Mouse (Mus musculus) heart, adult 2 months (tissue): ENCODE results near the gene Hist1h3d.

ENCODE experiments used
- CTCF ChIP-seq: fragments of 200-600 bp; IDR thresholded peaks from 2 replicates; pipeline ENCODE4 v1.8.1; 2022; ENCODE audit warnings: antibody characterized with exemption, mild to moderate bottlenecking, moderate library complexity
- EP300 ChIP-seq: fragments of 200-500 bp; IDR thresholded peaks from 2 replicates; pipeline ENCODE4 v1.6.1; 2011; ENCODE audit warnings: low read depth, low read length, control low read depth; ENCODE audit not compliant: insufficient read depth
- POLR2A ChIP-seq: fragments of 200-500 bp; IDR thresholded peaks from 2 replicates; pipeline ENCODE4 v1.6.1; 2011; ENCODE audit warnings: mild to moderate bottlenecking, low read depth, low read length, control low read depth; ENCODE audit not compliant: insufficient read depth

GRCm38 (mm10) chr13:23556906-23557305 lies 18.7 kb upstream of the Hist1h3d start:
- TF ChIP-seq POLR2A, result no peak
- no peak for TF ChIP-seq CTCF
- no peak for TF ChIP-seq EP300
